Comparison of ENCODE assay signal across 9 mouse cellular contexts in genomic region chr19:11820211-11820610, GRCm38 (mm10). TPM values are rescaled to one million over a fixed set of nuclear protein-coding genes. Genes with fewer than 3 reads are reported as not detected.
DNase-seq lines count a peak whose midpoint lies in the region; ATAC-seq and TF ChIP-seq lines count a peak whose summit lies in the region.
"Had no signal": no experiment of that assay in that cellular context is flagged by ENCODE, and none has a peak within 500 bp of the region (broad histone marks: within the 10 kb centered on the region; RNA-seq: fewer than 3 reads in every experiment).

No protein-coding gene starts in this region.

- 0 out of 2 replicates have a peak, but pooled peaks cover under 1% of the 10 kb centered on the region for H3K27me3 ChIP-seq in heart, embryonic 15.5 days
- no peaks in the 10 kb centered on the region for H3K27me3 ChIP-seq in hindbrain, embryonic 16.5 days (replicated peaks; ENCODE audit: control insufficient read depth, insufficient read depth, low read length)
- no peaks in the 10 kb centered on the region for H3K27me3 ChIP-seq in midbrain, embryonic 16.5 days (ENCODE audit: control insufficient read depth, insufficient read depth, low read depth, low read length)

- peak overlapping the region; percentile 78 for H3K4me3 ChIP-seq in heart, embryonic 15.5 days
- H3K4me3 ChIP-seq in hindbrain, embryonic 16.5 days (ENCODE audit: low read length), result peak overlapping the region; percentile 88
- peak overlapping the region; percentile 87 for H3K4me3 ChIP-seq in midbrain, embryonic 16.5 days (ENCODE audit: low read depth, low read length)

- no peak for TF ChIP-seq POLR2A in brain, embryonic 14.5 days (IDR thresholded peaks at IDR 0.05; ENCODE audit: borderline replicate concordance, extremely low read depth, insufficient read depth, insufficient read length, poor library complexity, severe bottlenecking)

- H3K36me3 ChIP-seq in heart, embryonic 15.5 days, result no peaks in the 10 kb centered on the region
- H3K36me3 ChIP-seq in hindbrain, embryonic 16.5 days (ENCODE audit: control insufficient read depth, insufficient read depth, low read length), result no peaks in the 10 kb centered on the region
- H3K36me3 ChIP-seq in midbrain, embryonic 16.5 days (ENCODE audit: control insufficient read depth, insufficient read depth, low read length), result no peaks in the 10 kb centered on the region

- H3K9ac ChIP-seq in heart, embryonic 15.5 days, result peak overlapping the region; percentile 16; the same call in 1 of the 2 replicates
- peak overlapping the region; percentile 47 for H3K9ac ChIP-seq in hindbrain, embryonic 16.5 days (ENCODE audit: low read depth, low read length)
- peak overlapping the region; percentile 95; the same call in 1 of the 2 replicates for H3K9ac ChIP-seq in midbrain, embryonic 16.5 days (ENCODE audit: low read depth, low read length)

- peaks cover 13% of the 10 kb centered on the region for H3K4me1 ChIP-seq in heart, embryonic 15.5 days (replicated peaks)
- peaks cover 11% of the 10 kb centered on the region for H3K4me1 ChIP-seq in hindbrain, embryonic 16.5 days (ENCODE audit: control insufficient read depth, insufficient read depth, low read depth, low read length)
- H3K4me1 ChIP-seq in midbrain, embryonic 16.5 days (ENCODE audit: control insufficient read depth, insufficient read depth, low read length), result peaks cover 19% of the 10 kb centered on the region

- no peak overlapping the region for H3K27ac ChIP-seq in heart, embryonic 15.5 days
- no peak overlapping the region for H3K27ac ChIP-seq in hindbrain, embryonic 16.5 days (ENCODE audit: low read depth, low read length)
- no peak overlapping the region for H3K27ac ChIP-seq in midbrain, embryonic 16.5 days (ENCODE audit: low read length)

- H3K9me3 ChIP-seq in heart, embryonic 15.5 days (replicated peaks), result no peaks in the 10 kb centered on the region
- H3K9me3 ChIP-seq in hindbrain, embryonic 16.5 days (ENCODE audit: control insufficient read depth, low read length), result no peaks in the 10 kb centered on the region
- no peaks in the 10 kb centered on the region for H3K9me3 ChIP-seq in midbrain, embryonic 16.5 days (replicated peaks; ENCODE audit: control insufficient read depth, low read length, poor library complexity, severe bottlenecking)

- peak; percentile 7; the same call in 1 of the 2 replicates for TF ChIP-seq CTCF in brain, embryonic 14.5 days (IDR thresholded peaks at IDR 0.05; ENCODE audit: borderline replicate concordance, extremely low read depth, insufficient read depth, insufficient read length)

- no peak for DNase-seq in heart, postnatal 4 days
- no peak for DNase-seq in brain, embryonic 14.5 days (ENCODE audit: low read depth)
- no peak for DNase-seq in adrenal gland, postnatal 25 days
- DNase-seq in left cerebral cortex, adult 8-10 months (ENCODE audit: low spot score in 2 of 2), result no peak
- no peak for DNase-seq in spleen, postnatal 14 days (ENCODE audit: low spot score in 2 of 2)

- H3K4me2 ChIP-seq in heart, embryonic 15.5 days, result peak overlapping the region; percentile 99
- peak overlapping the region; percentile 57 for H3K4me2 ChIP-seq in hindbrain, embryonic 16.5 days (ENCODE audit: low read length)
- peak overlapping the region; percentile 93 for H3K4me2 ChIP-seq in midbrain, embryonic 16.5 days (ENCODE audit: low read length)

- 41% methylated on average over 6 of the region's 6 CpGs for WGBS in heart, embryonic 15.5 days
- WGBS in hindbrain, embryonic 16.5 days, result 28% methylated on average over 6 of the region's 6 CpGs
- WGBS in midbrain, embryonic 16.5 days, result 35% methylated on average over 6 of the region's 6 CpGs

- ATAC-seq in heart, embryonic 15.5 days (replicated peaks; ENCODE audit: insufficient number of reproducible peaks, insufficient read depth, low FRiP score, low read depth), result no peak
- ATAC-seq in hindbrain, embryonic 16.5 days, result no peak
- ATAC-seq in midbrain, embryonic 16.5 days, result 0 out of 2 replicates have a peak, but pooled peaks have one; percentile 12

RNA-seq across cellular contexts. Expression of gene Stx3, which starts 1.0 kb away (rescaled TPM):
- 4.3 and 5.9 TPM in 2 replicates for polyA plus RNA-seq in heart, embryonic 15.5 days (2015; fragmentation: Nextera tagmentation; extraction: Ambion mirVana)
- 1 to 10 TPM; 5.4 to 6.1 TPM for total RNA-seq in heart, postnatal 4 days (2021)
- polyA plus RNA-seq in brain, embryonic 14.5 days (2012; rRNA removed), result 29.7 and 35.7 TPM in 2 replicates
- 20.1 and 21.1 TPM in 2 replicates for polyA plus RNA-seq in hindbrain, embryonic 16.5 days (2015; fragmentation: Nextera tagmentation; extraction: Ambion mirVana)
- polyA plus RNA-seq in midbrain, embryonic 16.5 days (2015; fragmentation: Nextera tagmentation; extraction: Ambion mirVana), result 35.9 and 40.2 TPM in 2 replicates
- 11.0 and 12.8 TPM in 2 replicates for total RNA-seq in adrenal gland, postnatal 25 days (2021)
- 10 to 100 TPM; 27.7 to 33.8 (median 29.7) TPM for total RNA-seq in left cerebral cortex, adult 8-10 months (2022)

RNA-seq across cellular contexts. Expression of gene Olfr1417, which starts 18.8 kb away (rescaled TPM):
- not detected in 2 replicates for polyA plus RNA-seq in heart, embryonic 15.5 days (2015; fragmentation: Nextera tagmentation; extraction: Ambion mirVana)
- total RNA-seq in heart, postnatal 4 days (2021), result not detected
- polyA plus RNA-seq in brain, embryonic 14.5 days (2012; rRNA removed), result 0.05 TPM in 1 of 2 replicates, not detected in the other
- polyA plus RNA-seq in hindbrain, embryonic 16.5 days (2015; fragmentation: Nextera tagmentation; extraction: Ambion mirVana), result 0.11 and 0.33 TPM in 2 replicates
- polyA plus RNA-seq in midbrain, embryonic 16.5 days (2015; fragmentation: Nextera tagmentation; extraction: Ambion mirVana), result 0.21 and 0.38 TPM in 2 replicates
- total RNA-seq in adrenal gland, postnatal 25 days (2021), result not detected in 2 replicates
- not detected for total RNA-seq in left cerebral cortex, adult 8-10 months (2022)
- polyA plus RNA-seq: liver, embryonic 16.5 days had no signal

RNA-seq across cellular contexts. Expression of gene Olfr1418, which starts 40.7 kb away (rescaled TPM):
- not detected in 2 replicates for polyA plus RNA-seq in heart, embryonic 15.5 days (2015; fragmentation: Nextera tagmentation; extraction: Ambion mirVana)
- total RNA-seq in heart, postnatal 4 days (2021), result not detected
- polyA plus RNA-seq in brain, embryonic 14.5 days (2012; rRNA removed), result not detected in 2 replicates
- polyA plus RNA-seq in hindbrain, embryonic 16.5 days (2015; fragmentation: Nextera tagmentation; extraction: Ambion mirVana), result not detected in 2 replicates
- not detected in 2 replicates for polyA plus RNA-seq in midbrain, embryonic 16.5 days (2015; fragmentation: Nextera tagmentation; extraction: Ambion mirVana)
- not detected in 2 replicates for total RNA-seq in adrenal gland, postnatal 25 days (2021)
- not detected for total RNA-seq in left cerebral cortex, adult 8-10 months (2022)
- polyA plus RNA-seq: liver, embryonic 16.5 days had no signal

RNA-seq across cellular contexts. Expression of gene Mrpl16, which starts 50.0 kb away (rescaled TPM):
- polyA plus RNA-seq in heart, embryonic 15.5 days (2015; fragmentation: Nextera tagmentation; extraction: Ambion mirVana), result 59.4 and 66.6 TPM in 2 replicates
- 10 to 100 TPM; 88.3 to 89.9 TPM for total RNA-seq in heart, postnatal 4 days (2021)
- 28.6 and 31.2 TPM in 2 replicates for polyA plus RNA-seq in brain, embryonic 14.5 days (2012; rRNA removed)
- 46.2 and 49.1 TPM in 2 replicates for polyA plus RNA-seq in hindbrain, embryonic 16.5 days (2015; fragmentation: Nextera tagmentation; extraction: Ambion mirVana)
- polyA plus RNA-seq in midbrain, embryonic 16.5 days (2015; fragmentation: Nextera tagmentation; extraction: Ambion mirVana), result 45.7 and 46.3 TPM in 2 replicates
- total RNA-seq in adrenal gland, postnatal 25 days (2021), result 59.2 and 61.6 TPM in 2 replicates
- total RNA-seq in left cerebral cortex, adult 8-10 months (2022), result 10 to 100 TPM; 36.1 to 45.6 (median 42.7) TPM

RNA-seq across cellular contexts. Expression of gene Olfr1419, which starts 54.7 kb away (rescaled TPM):
- polyA plus RNA-seq in heart, embryonic 15.5 days (2015; fragmentation: Nextera tagmentation; extraction: Ambion mirVana), result not detected in 2 replicates
- not detected for total RNA-seq in heart, postnatal 4 days (2021)
- polyA plus RNA-seq in brain, embryonic 14.5 days (2012; rRNA removed), result 0.05 TPM in 2 replicates
- not detected in 2 replicates for polyA plus RNA-seq in hindbrain, embryonic 16.5 days (2015; fragmentation: Nextera tagmentation; extraction: Ambion mirVana)
- polyA plus RNA-seq in midbrain, embryonic 16.5 days (2015; fragmentation: Nextera tagmentation; extraction: Ambion mirVana), result not detected in 2 replicates
- not detected in 2 replicates for total RNA-seq in adrenal gland, postnatal 25 days (2021)
- total RNA-seq in left cerebral cortex, adult 8-10 months (2022), result under 1 TPM in 1 of 4 experiments, not detected in 3; 0.13 TPM
- polyA plus RNA-seq: liver, embryonic 16.5 days had no signal

Comparison
In these comparisons a context has a peak if more than half of its experiments do, and no peak if none do; other contexts are left out.
1. H3K9ac ChIP-seq: peak in every context shown above with its lines; median percentile 95 in midbrain, embryonic 16.5 days; 47 in hindbrain, embryonic 16.5 days; 16 in heart, embryonic 15.5 days.